Comparison of ENCODE assay signal across 9 mouse cellular contexts in the genomic region with DNA sequence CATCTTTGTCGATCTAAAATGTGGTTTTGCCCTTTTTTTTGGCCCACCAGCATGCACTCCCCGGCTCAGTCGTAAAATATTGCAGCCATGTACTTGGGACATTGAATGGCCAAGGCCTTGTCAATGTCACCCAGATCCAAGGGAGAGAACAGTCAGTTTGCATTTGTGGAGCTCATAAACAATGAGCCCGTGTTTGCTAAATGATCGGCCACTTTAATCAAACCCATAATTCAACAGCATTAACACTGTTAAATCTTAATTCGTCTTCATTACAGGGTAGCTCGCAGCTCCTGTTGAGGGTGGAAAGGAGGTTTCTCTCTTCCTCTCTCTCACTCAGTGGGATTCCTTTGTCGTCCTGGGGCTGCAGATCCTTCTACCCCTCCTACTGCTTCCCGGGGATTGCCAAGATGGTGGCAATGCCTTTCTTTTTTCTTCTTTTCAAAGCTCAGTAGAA.
DNase-seq lines count a peak whose midpoint lies in the region; ATAC-seq and TF ChIP-seq lines count a peak whose summit lies in the region.
"Had no signal": no experiment of that assay in that cellular context is flagged by ENCODE, and none has a peak within 500 bp of the region (broad histone marks: within the 10 kb centered on the region; RNA-seq: fewer than 3 reads in every experiment).

No protein-coding gene starts in this region.

- peak overlapping the region; percentile 61; the same call in 1 of the 2 replicates for H3K27ac ChIP-seq in lung, embryonic 14.5 days (ENCODE audit: low read depth)
- H3K27ac ChIP-seq in forebrain, embryonic 14.5 days (ENCODE audit: low read depth, low read length): peak overlapping the region; percentile 76
- peak overlapping the region; percentile 83 for H3K27ac ChIP-seq in limb, embryonic 13.5 days
- H3K27ac ChIP-seq in stomach, embryonic 15.5 days: no peak overlapping the region

- peaks cover 8% of the 10 kb centered on the region; the same call in 1 of the 2 replicates for H3K4me1 ChIP-seq in lung, embryonic 14.5 days (ENCODE audit: insufficient read depth)
- no peaks in the 10 kb centered on the region for H3K4me1 ChIP-seq in lung, adult 2 months (ENCODE audit: control insufficient read depth, insufficient read depth, low read length)
- H3K4me1 ChIP-seq in forebrain, embryonic 14.5 days (ENCODE audit: control insufficient read depth, insufficient read depth, low read length): peaks cover 15% of the 10 kb centered on the region
- H3K4me1 ChIP-seq in limb, embryonic 13.5 days: peaks cover 24% of the 10 kb centered on the region
- peaks cover 13% of the 10 kb centered on the region; the same call in 1 of the 2 replicates for H3K4me1 ChIP-seq in stomach, embryonic 15.5 days

- H3K9me3 ChIP-seq in lung, embryonic 14.5 days (ENCODE audit: low read depth, low read length): no peaks in the 10 kb centered on the region
- H3K9me3 ChIP-seq in forebrain, embryonic 14.5 days (replicated peaks; ENCODE audit: control insufficient read depth, low read length): no peaks in the 10 kb centered on the region
- H3K9me3 ChIP-seq in limb, embryonic 13.5 days: no peaks in the 10 kb centered on the region
- H3K9me3 ChIP-seq in stomach, embryonic 15.5 days: no peaks in the 10 kb centered on the region

- 0 out of 2 replicates have a peak overlapping the region, but pooled peaks have one; percentile 9 for H3K4me3 ChIP-seq in lung, embryonic 14.5 days (ENCODE audit: low read depth, low read length)
- H3K4me3 ChIP-seq in lung, adult 2 months (replicated peaks; ENCODE audit: extremely low read depth, low read depth, low read length): no peak overlapping the region
- H3K4me3 ChIP-seq in forebrain, embryonic 14.5 days (ENCODE audit: low read depth, low read length): no peak overlapping the region
- peak overlapping the region; percentile 25; the same call in 1 of the 2 replicates for H3K4me3 ChIP-seq in limb, embryonic 13.5 days
- no peak overlapping the region; the same call in 1 of the 2 replicates for H3K4me3 ChIP-seq in stomach, embryonic 15.5 days (replicated peaks)

- DNase-seq in lung, embryonic 14.5 days: no peak
- no peak for DNase-seq in lung, adult 2 months
- DNase-seq in forebrain, embryonic 14.5 days (ENCODE audit: low spot score): peak; percentile 58
- DNase-seq in thymus, postnatal 25 days: no peak
- no peak for DNase-seq in left cerebral cortex, postnatal 36 days (ENCODE audit: low spot score in 2 of 2)
- DNase-seq in kidney, postnatal 4 days: no peak

- H3K27me3 ChIP-seq in lung, embryonic 14.5 days (ENCODE audit: insufficient read depth, low read length): no peaks in the 10 kb centered on the region; the same call in 1 of the 2 replicates
- no peaks in the 10 kb centered on the region for H3K27me3 ChIP-seq in forebrain, embryonic 14.5 days (replicated peaks; ENCODE audit: control insufficient read depth, insufficient read depth, low read length)
- no peaks in the 10 kb centered on the region for H3K27me3 ChIP-seq in limb, embryonic 13.5 days
- no peaks in the 10 kb centered on the region for H3K27me3 ChIP-seq in stomach, embryonic 15.5 days (replicated peaks)

- 18% methylated on average over 9 of the region's 9 CpGs for WGBS in lung, embryonic 14.5 days
- 52% methylated on average over 9 of the region's 9 CpGs for WGBS in lung, adult 2 months
- 3% methylated on average over 9 of the region's 9 CpGs for WGBS in forebrain, embryonic 14.5 days
- WGBS in limb, embryonic 13.5 days: 5% methylated on average over 9 of the region's 9 CpGs
- WGBS in stomach, embryonic 15.5 days: 29% methylated on average over 9 of the region's 9 CpGs

- intact Hi-C loops in left cerebral cortex, postnatal 36 days (cut with DNase I): no loop called here

- TF ChIP-seq POLR2A in lung, adult 2 months (IDR thresholded peaks at IDR 0.05; ENCODE audit: borderline replicate concordance, extremely low read depth, low read depth, low read length): no peak

- H3K36me3 ChIP-seq in lung, embryonic 14.5 days (ENCODE audit: insufficient read depth): no peaks in the 10 kb centered on the region
- H3K36me3 ChIP-seq in forebrain, embryonic 14.5 days (ENCODE audit: control insufficient read depth, insufficient read depth, low read length): no peaks in the 10 kb centered on the region
- no peaks in the 10 kb centered on the region for H3K36me3 ChIP-seq in limb, embryonic 13.5 days
- no peaks in the 10 kb centered on the region for H3K36me3 ChIP-seq in stomach, embryonic 15.5 days

- ATAC-seq in lung, embryonic 14.5 days (ENCODE audit: insufficient read depth): no peak
- ATAC-seq in forebrain, embryonic 14.5 days: peak; percentile 73
- ATAC-seq in limb, embryonic 13.5 days (ENCODE audit: low FRiP score, low read depth): no peak
- ATAC-seq in stomach, embryonic 15.5 days (ENCODE audit: insufficient read depth, low FRiP score, low read depth): no peak
- ATAC-seq: Patski had no signal

- peak overlapping the region; percentile 48 for H3K4me2 ChIP-seq in lung, embryonic 14.5 days
- H3K4me2 ChIP-seq in forebrain, embryonic 14.5 days (ENCODE audit: low read length): peak overlapping the region; percentile 35
- peak overlapping the region; percentile 57 for H3K4me2 ChIP-seq in limb, embryonic 13.5 days (replicated peaks)
- H3K4me2 ChIP-seq in stomach, embryonic 15.5 days: peak overlapping the region; percentile 38

- H3K9ac ChIP-seq in lung, embryonic 14.5 days: peak overlapping the region; percentile 30; the same call in 1 of the 2 replicates
- peak overlapping the region; percentile 46; the same call in 1 of the 2 replicates for H3K9ac ChIP-seq in forebrain, embryonic 14.5 days (ENCODE audit: low read length)
- H3K9ac ChIP-seq in limb, embryonic 13.5 days: 0 out of 2 replicates have a peak overlapping the region, but pooled peaks have one; percentile 31
- no peak overlapping the region for H3K9ac ChIP-seq in stomach, embryonic 15.5 days

- TF ChIP-seq CTCF in lung, embryonic 14.5 days (IDR thresholded peaks at IDR 0.05; ENCODE audit: low read depth): no peak
- no peak for TF ChIP-seq CTCF in lung, adult 2 months (IDR thresholded peaks at IDR 0.05; ENCODE audit: insufficient read depth, low read length)

Comparison
In these comparisons a context has a peak if more than half of its experiments do, and no peak if none do; other contexts are left out.
1. H3K4me3 ChIP-seq: peak in lung, embryonic 14.5 days (single experiment) and limb, embryonic 13.5 days (single experiment); none in lung, adult 2 months (single experiment), forebrain, embryonic 14.5 days (single experiment) and stomach, embryonic 15.5 days (single experiment).
2. Peak in every context shown above with its lines, with median percentiles within 50 percentile points of each other: H3K4me2 ChIP-seq.